Mouse (Mus musculus): ENCODE results near the gene Tubb1.
A peak's percentile ranks its signal among the peaks of the same experiment; 100 is the strongest.

The Tubb1 gene

GRCm38 (mm10) chr2:174444359-174444758 is 6.1 kb upstream of the Tubb1 start:
- DNase-seq: no peak

GRCm38 (mm10) chr2:174445018-174445417 is 5.5 kb upstream of the Tubb1 start:
- no peak for DNase-seq

DNA sequence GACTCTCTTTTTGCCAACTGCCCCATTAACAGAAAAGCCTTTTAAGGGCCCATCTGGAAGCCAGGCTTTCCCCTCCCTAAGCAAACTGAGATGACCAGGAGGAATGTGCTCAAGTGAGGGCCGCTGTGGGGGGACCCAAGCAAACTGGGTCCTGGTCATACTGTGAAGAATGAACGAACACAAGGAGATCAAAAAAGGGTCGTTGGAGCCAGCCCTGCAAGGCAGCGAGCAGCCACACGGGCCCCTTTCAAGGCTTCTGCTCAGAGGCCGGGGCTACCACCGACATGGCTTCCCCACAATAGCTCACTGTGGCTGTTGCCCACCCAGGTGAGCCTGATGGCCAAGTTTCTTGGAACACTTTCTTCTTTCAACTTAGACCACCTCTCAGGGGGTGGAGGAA is 4.0 kb upstream of the Tubb1 start:
- no peak for DNase-seq

DNA sequence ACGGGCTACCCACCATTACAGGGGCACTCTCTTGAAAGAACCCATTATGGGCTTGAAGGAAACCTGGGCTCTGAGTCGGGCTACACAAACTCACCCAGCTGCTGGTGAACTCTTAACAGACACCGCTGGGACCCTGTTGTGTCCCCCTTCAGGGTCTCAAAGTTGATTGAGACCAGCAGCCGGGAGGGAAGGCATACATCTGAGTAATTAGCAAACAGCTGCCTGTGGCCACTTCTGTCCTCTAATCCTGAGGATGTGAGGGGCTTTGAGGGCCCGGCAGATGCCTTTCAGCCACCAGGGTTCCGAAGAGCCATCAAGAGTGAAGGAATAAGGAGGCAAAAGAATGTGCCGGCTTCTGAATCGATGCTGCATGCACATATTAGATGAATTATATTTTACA is 3.6 kb upstream of the Tubb1 start:
- no peak for DNase-seq

GRCm38 (mm10) chr2:174448405-174448804 is 2.1 kb upstream of the Tubb1 start:
- no peak for DNase-seq

DNA sequence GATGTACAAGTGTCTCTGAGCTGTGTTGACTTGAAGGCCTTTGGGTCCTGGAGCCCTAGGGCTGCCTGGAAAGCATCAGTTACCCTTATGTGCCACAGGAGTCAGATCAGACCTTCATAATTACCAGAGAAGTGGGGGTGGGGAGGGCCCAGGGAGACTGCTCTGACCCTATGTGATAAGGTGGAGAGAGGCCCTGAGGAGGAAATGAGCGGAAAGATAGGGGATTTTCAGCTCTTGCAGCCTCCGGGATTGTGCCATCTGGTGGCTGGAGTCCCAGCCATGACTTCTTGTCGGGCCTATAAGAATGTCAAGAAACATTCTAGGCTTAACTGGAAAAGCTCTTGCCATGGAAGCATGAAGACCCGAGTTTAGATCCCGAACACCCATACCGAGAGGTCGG is 3.2 kb downstream of the Tubb1 start:
- peak; percentile 37 for DNase-seq

- DNase-seq: no peak
Measured at GRCm38 (mm10) chr2:174459365-174459764, 8.9 kb downstream of the Tubb1 start.

DNA sequence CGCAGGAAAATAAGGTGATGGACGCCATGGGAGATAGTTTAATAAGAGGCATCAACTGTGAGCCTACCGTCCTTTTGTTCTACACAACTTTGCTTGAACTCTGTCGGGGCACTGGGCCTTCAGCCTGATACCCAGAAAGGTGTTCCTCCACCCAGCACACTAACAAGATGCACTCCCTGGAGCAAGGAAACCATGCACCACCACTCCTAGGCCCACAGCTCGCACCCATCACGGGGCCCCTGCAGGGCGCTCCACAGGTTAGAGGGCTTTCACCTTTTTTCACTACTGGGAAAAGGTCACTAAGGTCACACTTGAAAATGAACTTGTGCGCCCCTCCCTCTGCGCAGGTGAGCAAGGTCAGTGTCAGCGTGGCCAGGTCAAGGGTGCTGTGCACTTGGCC is 12.9 kb downstream of the Tubb1 start:
- no peak for DNase-seq

DNA sequence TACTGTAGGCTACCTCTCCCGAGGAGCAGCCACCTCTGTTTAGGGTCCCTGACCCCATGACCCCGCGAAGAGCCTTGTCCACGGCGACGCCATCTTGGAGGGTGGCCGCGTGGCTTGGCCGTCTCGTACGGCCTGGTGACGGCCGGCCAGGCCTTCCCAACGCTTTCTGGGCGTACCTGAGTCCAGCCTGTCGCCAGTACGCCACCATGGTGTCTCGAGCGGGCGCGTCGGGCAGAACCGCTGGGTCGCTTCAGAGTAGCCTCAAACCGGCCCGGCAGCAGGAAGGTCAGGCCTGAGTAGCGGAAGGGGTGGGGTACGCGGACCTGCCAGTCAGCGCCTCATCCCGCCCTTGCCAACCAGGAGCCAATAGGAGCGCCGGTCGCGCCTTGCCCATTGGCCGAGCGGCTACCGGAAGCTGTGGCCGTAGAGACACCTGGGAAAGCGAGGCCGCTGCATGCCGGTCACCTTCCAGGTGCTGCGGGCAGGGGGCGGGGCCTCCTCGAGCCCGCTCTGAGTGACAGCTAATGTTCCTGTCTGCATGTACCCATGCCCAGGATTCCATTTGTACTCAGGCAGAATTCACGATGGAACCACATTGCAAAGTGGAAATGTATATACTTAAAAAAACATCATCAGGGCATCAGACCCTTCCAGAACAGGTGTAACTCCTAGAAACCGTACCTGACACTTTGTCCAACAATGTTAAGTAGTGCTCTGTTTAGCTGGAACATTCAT is 13.5 kb downstream of the Tubb1 start, which contains the start of gene Atp5e:
Gene Atp5e, minus strand, starts transcription at position 317 of the 735 bp plus-strand sequence.
- peak; percentile 96 for DNase-seq

- DNase-seq: no peak
Measured at GRCm38 (mm10) chr2:174470333-174470732, 19.8 kb downstream of the Tubb1 start.

GRCm38 (mm10) chr2:174470786-174471405 is 20.4 kb downstream of the Tubb1 start:
- DNase-seq: no peak

DNA sequence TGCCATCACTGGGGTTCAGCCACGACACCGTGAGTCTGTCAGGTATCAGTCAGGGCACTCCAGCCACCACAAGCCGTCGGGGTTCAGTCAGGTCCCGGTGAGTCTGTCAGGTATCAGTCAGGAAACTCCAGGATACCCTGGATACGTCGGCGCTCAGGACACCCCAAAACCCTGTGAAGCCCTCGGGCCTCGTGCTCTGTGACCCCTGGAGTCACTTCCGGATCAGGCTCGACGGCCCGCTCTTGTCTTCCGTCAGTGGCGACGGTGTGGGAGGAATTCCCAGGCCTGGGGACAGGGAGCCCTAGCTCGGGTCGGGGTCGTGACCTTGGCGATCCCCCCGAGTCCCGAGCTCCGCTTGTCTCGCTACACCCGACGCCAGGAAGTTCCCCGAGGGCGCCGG is 21.9 kb downstream of the Tubb1 start:
- DNase-seq: no peak

DNA sequence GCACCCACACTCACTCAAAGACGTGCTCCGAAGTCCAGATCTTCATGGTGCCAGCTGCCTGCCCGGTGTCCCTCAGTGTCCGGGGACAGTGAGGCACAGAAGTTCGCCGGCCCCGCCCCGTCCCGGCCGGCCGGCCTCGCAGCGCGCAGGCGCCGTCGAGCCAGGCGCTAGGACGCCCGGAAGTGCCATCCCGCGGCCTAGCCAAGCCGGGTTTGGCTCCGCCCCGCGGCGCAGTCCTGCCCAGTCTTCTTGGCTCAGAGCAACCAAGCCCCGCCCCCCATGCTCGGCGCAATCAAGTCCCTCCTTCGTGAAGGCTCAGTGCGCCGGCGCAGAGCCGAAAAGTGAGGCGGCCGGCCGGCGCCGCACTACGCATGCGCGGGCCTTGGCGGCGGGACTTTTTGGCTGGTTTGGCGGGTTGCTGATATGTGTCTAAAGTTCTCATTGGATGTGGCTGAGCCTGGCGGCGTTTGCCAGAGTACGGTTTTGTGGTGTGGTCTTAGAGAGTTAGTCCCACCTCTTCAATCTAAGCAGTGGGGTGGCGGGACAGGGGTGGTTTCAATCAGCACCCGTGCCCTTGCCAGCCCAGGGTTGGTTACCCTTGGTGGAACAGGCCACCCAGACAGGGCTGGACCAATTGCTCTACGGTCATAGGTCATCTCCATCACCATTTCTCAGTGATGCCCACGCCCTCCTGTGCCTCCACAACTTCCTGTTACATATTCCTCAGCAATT is 22.5 kb downstream of the Tubb1 start, which contains the start of gene Prelid3b:
Gene Prelid3b, minus strand, starts transcription at position 264 of the 732 bp plus-strand sequence.
- DNase-seq: peak; percentile 100

- no peak for DNase-seq
Measured at GRCm38 (mm10) chr2:174473550-174473927, 23.0 kb downstream of the Tubb1 start.

DNA sequence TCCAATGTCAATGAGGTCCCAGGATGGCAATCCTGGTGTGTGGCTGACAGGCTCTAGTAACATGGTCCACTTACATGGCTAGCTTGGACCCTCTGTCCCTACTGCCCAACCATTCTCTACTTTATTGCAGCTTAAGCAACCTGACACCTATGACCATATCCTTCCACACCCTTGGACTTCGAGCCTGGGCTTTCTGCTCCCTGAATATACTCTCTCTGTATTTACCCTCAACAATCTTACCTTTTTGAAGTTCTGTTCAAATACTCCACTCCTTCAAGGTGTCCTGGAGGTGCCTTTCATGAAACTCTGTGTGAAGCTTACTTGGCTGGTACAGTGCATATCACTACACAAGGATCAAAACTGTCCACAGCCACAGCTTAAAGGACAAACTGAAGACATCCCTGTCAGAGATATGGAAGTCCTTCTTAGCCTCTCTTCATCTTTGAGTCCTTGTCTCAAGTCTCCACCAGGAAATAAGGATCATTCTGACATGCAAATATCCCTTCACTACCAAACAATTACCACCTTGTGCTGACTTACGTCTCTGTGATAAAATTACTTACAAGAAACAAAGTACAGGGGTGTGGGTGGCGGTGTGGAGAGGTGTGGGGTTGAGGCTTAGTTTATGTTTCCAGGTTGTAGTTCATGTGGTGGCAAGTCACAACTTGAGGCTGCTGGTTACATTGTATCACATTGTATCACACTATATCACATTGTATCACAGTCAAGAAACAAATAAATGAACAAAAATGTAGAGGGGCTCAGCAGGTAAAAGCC is 27.2 kb downstream of the Tubb1 start:
- DNase-seq: no peak

DNA sequence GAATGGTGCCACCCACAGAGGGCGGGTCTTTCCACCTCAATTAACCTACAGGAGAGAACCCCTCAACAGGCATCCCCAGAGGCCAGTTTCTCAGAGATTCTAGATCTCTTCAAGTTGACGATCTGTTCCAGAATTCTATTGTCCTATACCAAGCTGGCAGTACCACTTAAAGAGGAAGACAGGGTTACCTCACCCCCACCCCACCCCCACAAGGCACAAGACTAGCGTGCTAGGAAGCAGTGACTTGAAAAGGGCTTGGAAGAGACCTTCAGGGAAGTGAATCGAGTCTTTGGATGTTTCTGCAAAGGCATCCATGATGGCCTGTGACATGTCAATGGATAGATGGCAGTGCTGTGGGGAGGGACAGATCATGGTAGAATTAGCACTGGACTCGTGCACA is 28.3 kb downstream of the Tubb1 start:
- DNase-seq: no peak

GRCm38 (mm10) chr2:174487005-174487404 is 36.5 kb downstream of the Tubb1 start:
- no peak for DNase-seq

DNA sequence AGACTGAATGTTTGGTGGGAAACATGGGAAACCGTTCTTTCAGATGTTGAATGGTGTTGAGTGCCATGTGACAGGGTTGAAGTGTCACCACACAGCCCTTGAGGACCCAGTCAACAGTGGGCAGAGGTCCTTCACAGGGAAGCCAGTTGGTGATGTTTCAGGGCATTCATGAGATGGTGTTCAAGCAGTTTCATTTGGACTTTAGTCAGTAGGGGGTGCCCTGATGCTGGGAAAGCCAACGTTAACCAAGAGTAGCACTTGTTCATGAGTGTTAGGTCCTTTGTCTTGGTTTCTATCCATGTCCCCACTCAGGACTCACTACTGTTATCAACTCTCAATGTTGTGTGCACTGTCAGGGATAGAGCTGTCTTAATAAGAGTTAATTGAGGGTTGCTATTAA is 42.4 kb downstream of the Tubb1 start:
- peak; percentile 55 for DNase-seq

DNA sequence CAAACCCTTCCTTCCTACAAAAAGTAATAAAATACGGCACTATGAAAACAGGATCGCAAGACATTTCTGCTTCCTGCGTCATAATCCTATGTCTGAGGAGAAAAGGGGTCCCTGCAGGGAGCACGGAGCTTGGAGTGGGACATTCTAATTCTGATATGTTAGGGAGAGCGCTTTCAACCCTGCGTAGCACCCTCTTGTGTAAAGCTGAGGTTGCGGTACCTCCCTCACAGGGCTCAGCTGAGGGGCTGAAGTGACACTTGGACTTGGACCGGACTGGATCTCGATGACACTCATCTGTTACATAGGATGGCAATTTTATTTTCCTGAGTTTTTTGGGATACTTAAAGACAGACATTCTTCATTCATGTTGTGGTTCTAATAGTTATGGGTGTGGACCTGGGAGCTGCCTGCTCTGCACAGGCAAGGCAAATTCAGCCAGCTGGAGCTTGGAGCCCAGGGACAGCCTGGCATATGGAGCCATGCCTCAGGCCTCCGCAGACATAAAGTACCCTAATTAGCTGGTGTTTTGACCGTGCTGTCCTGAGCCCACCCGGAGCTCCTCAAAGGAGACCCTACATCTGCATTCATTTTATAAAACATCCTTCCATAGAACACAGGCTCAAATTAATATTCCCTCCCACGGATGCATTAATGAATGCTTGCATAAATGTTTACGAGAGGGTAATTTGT is 50.5 kb downstream of the Tubb1 start:
- DNase-seq: no peak

DNA sequence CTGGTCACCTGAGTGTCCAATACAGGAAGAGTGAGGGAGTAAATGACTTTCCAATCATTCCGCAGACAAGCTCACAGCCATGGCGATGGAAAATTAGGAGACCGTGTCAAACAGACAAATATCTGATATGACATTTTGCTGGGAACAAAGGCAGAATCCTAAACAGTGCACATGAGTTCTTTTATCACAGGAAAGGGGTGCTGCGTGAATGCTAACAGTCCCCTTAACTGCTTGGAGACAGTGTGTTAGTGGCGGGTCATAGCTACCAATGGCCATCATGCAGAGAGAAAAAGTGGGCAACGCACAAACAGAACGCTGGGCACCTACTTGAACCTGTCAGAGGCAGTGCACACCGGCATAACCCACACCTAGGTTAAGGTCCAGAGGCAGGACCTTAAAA is 51.0 kb downstream of the Tubb1 start:
- DNase-seq: no peak

- DNase-seq: no peak
Measured at GRCm38 (mm10) chr2:174502321-174502720, 51.8 kb downstream of the Tubb1 start.

DNA sequence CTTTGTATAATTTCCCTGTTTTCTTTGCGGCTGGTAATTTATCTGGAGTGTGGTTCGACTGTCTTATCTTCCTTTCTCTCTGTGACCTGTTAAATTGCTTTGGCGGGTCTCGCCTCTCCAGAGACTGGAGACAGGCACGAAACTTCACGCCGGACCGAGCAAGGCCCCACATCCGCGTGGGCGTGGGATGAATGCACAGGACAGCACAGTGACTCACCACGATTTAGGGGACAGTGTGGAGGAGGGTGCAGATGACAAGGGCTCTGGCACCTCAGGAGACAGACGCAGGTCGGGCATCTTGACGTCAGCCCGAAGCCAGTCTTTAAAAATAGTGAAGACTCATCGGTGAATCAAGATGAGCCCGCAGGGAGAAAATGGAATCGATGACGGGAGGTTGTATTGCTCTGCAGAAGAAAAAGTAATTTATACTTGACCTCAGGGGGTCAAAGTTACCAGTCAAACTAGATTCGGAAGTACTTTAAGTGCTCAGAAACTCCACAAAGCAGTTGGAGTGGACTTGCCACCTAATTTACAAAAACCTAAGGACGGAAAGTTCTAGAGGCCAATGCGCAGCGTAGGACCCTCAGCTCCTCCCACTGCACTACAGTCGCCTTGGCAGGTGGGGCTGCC is 52.5 kb downstream of the Tubb1 start:
- no peak for DNase-seq
